11 mouse cellular contexts compared by ENCODE assay signal in genomic region chr2:71245416-71245815, GRCm38 (mm10). TPM values are rescaled to one million over a fixed set of nuclear protein-coding genes. Genes with fewer than 3 reads are reported as not detected.
A peak's percentile ranks its signal among the peaks of the same experiment; 100 is the strongest.
DNase-seq lines count a peak whose midpoint lies in the region; ATAC-seq and TF ChIP-seq lines count a peak whose summit lies in the region.
"Had no signal": no experiment of that assay in that cellular context is flagged by ENCODE, and none has a peak within 500 bp of the region (broad histone marks: within the 10 kb centered on the region; RNA-seq: fewer than 3 reads in every experiment).

No protein-coding gene starts in this region.

- H3K4me3 ChIP-seq in forebrain, postnatal 0 days (ENCODE audit: low read depth, low read length), result no peak overlapping the region
- no peak overlapping the region for H3K4me3 ChIP-seq in intestine, postnatal 0 days (ENCODE audit: low read depth, low read length)
- H3K4me3 ChIP-seq: liver, embryonic 15.5 days; stomach, embryonic 15.5 days had no signal

- peak overlapping the region; percentile 16 for H3K27ac ChIP-seq in forebrain, postnatal 0 days (ENCODE audit: low read depth, low read length)
- no peak overlapping the region for H3K27ac ChIP-seq in intestine, postnatal 0 days (ENCODE audit: low read depth, low read length)
- H3K27ac ChIP-seq: liver, embryonic 15.5 days; stomach, embryonic 15.5 days had no signal

- no peaks in the 10 kb centered on the region for H3K9me3 ChIP-seq in forebrain, postnatal 0 days (ENCODE audit: low read length)
- no peaks in the 10 kb centered on the region for H3K9me3 ChIP-seq in intestine, postnatal 0 days (ENCODE audit: control insufficient read depth)
- H3K9me3 ChIP-seq: liver, embryonic 15.5 days; stomach, embryonic 15.5 days had no signal

- H3K36me3 ChIP-seq in forebrain, postnatal 0 days (ENCODE audit: insufficient read depth), result peaks cover 24% of the 10 kb centered on the region
- H3K36me3 ChIP-seq in intestine, postnatal 0 days (ENCODE audit: control insufficient read depth, insufficient read depth), result peaks cover 34% of the 10 kb centered on the region

- peak; percentile 91 for ATAC-seq in forebrain, postnatal 0 days
- ATAC-seq in intestine, postnatal 0 days, result no peak

- H3K9ac ChIP-seq in forebrain, postnatal 0 days, result no peak overlapping the region
- H3K9ac ChIP-seq in intestine, postnatal 0 days (ENCODE audit: low read depth, low read length), result no peak overlapping the region
- H3K9ac ChIP-seq: liver, embryonic 15.5 days; stomach, embryonic 15.5 days had no signal

- WGBS in forebrain, postnatal 0 days, result 13% methylated on average over 3 of the region's 3 CpGs
- WGBS in intestine, postnatal 0 days, result 89% methylated on average over 3 of the region's 3 CpGs

- peak; percentile 60 for TF ChIP-seq CTCF in forebrain, postnatal 0 days (IDR thresholded peaks at IDR 0.05; ENCODE audit: low read depth)
- no peak for TF ChIP-seq CTCF in intestine, postnatal 0 days (IDR thresholded peaks at IDR 0.05; ENCODE audit: low read depth)

- no peaks in the 10 kb centered on the region for H3K27me3 ChIP-seq in forebrain, postnatal 0 days (ENCODE audit: insufficient read depth, low read length)
- H3K27me3 ChIP-seq in intestine, postnatal 0 days (replicated peaks; ENCODE audit: control insufficient read depth, insufficient read depth, low read length), result no peaks in the 10 kb centered on the region
- H3K27me3 ChIP-seq: liver, embryonic 15.5 days; stomach, embryonic 15.5 days had no signal

- peaks cover 16% of the 10 kb centered on the region; the same call in 1 of the 2 replicates for H3K4me1 ChIP-seq in forebrain, postnatal 0 days (ENCODE audit: insufficient read depth)
- no peaks in the 10 kb centered on the region for H3K4me1 ChIP-seq in intestine, postnatal 0 days (replicated peaks; ENCODE audit: control insufficient read depth, insufficient read depth, low read length)
- H3K4me1 ChIP-seq: liver, embryonic 15.5 days; stomach, embryonic 15.5 days had no signal

- peak; percentile 87 for DNase-seq in heart, adult 11 months
- no peak for DNase-seq in heart, postnatal 4 days
- DNase-seq in forebrain, postnatal 0 days, result peak; percentile 70
- DNase-seq in left cerebral cortex, adult 18-20 months (ENCODE audit: low spot score in 2 of 2), result peak; percentile 33 to 44
- peak; percentile 54 for DNase-seq in right cerebral cortex, adult 18-20 months
- DNase-seq in spleen, postnatal 36 days (ENCODE audit: low spot score in 2 of 2), result no peak
- no peak for DNase-seq in kidney, adult 18-20 months
- DNase-seq: adrenal gland, postnatal 25 days had no signal

- H3K4me2 ChIP-seq in forebrain, postnatal 0 days (ENCODE audit: low read depth), result no peak overlapping the region
- H3K4me2 ChIP-seq in intestine, postnatal 0 days (replicated peaks; ENCODE audit: low read depth), result no peak overlapping the region
- H3K4me2 ChIP-seq: liver, embryonic 15.5 days; stomach, embryonic 15.5 days had no signal

RNA-seq across cellular contexts. Expression of gene Dync1i2, which starts 33.9 kb away (rescaled TPM):
- total RNA-seq in heart, postnatal 4 days (2021), result 10 to 100 TPM; 96.0 to 99.1 TPM
- total RNA-seq in forebrain, postnatal 0 days (2014; rRNA removed), result 207 and 241 TPM in 2 replicates
- polyA plus RNA-seq in forebrain, postnatal 0 days (2015; fragmentation: Nextera tagmentation; extraction: Ambion mirVana), result 189 and 197 TPM in 2 replicates
- 100 to 1,000 TPM; 124 to 125 TPM for total RNA-seq in left cerebral cortex, adult 18-20 months (2021)
- 55.2 and 59.2 TPM in 2 replicates for polyA plus RNA-seq in intestine, postnatal 0 days (2015; fragmentation: Nextera tagmentation; extraction: Ambion mirVana)

Comparison
In these comparisons a context has a peak if more than half of its experiments do, and no peak if none do; other contexts are left out.
1. DNase-seq: peak in heart, adult 11 months (single experiment), forebrain, postnatal 0 days (single experiment), left cerebral cortex, adult 18-20 months (2 of 2) and right cerebral cortex, adult 18-20 months (single experiment); none in heart, postnatal 4 days (single experiment), spleen, postnatal 36 days (0 of 2) and kidney, adult 18-20 months (single experiment).